Mouse (Mus musculus): ENCODE results near the gene Grin2b.

- TF ChIP-seq CTCF (IDR thresholded peaks at IDR 0.05; ENCODE audit: insufficient read depth, low read depth, low read length) (no peak), POLR2A (IDR thresholded peaks at IDR 0.05; ENCODE audit: insufficient read depth, low read depth, low read length) (no peak)
Observed at GRCm38 (mm10) chr6:136018962-136019361, 154.3 kb downstream of the Grin2b start.

Measured in olfactory bulb, adult 2 months (tissue).